ENCODE assay signal across 21 mouse cellular contexts in genomic region chr2:169383701-169384100, GRCm38 (mm10).
A peak's percentile ranks its signal among the peaks of the same experiment; 100 is the strongest.
DNase-seq lines count a peak whose midpoint lies in the region; ATAC-seq and TF ChIP-seq lines count a peak whose summit lies in the region.
"Had no signal": no experiment of that assay in that cellular context is flagged by ENCODE, and none has a peak within 500 bp of the region (broad histone marks: within the 10 kb centered on the region; RNA-seq: fewer than 3 reads in every experiment).

No protein-coding gene starts in this region.

- peaks cover 2% of the 10 kb centered on the region; the same call in 1 of the 2 replicates for H3K9me3 ChIP-seq in heart, embryonic 12.5 days (replicated peaks)
- H3K9me3 ChIP-seq in forebrain, embryonic 12.5 days, result no peaks in the 10 kb centered on the region
- H3K9me3 ChIP-seq: embryonic facial prominence, embryonic 10.5 days; hindbrain, embryonic 13.5 days; kidney, embryonic 15.5 days; lung, embryonic 15.5 days; midbrain, embryonic 12.5 days had no signal

- no peak overlapping the region for H3K27ac ChIP-seq in gastrocnemius, adult 2 months
- no peak overlapping the region for H3K27ac ChIP-seq in layer of hippocampus, adult 2 months
- no peak overlapping the region for H3K27ac ChIP-seq in testis, adult 2 months (ENCODE audit: control insufficient read depth, insufficient read depth, low read depth, low read length)
- H3K27ac ChIP-seq in heart, embryonic 12.5 days (ENCODE audit: poor library complexity, severe bottlenecking), result no peak overlapping the region
- H3K27ac ChIP-seq in forebrain, embryonic 12.5 days, result no peak overlapping the region
- H3K27ac ChIP-seq: embryonic facial prominence, embryonic 10.5 days; hindbrain, embryonic 13.5 days; kidney, embryonic 15.5 days; liver, embryonic 13.5 days; lung, embryonic 15.5 days; midbrain, embryonic 12.5 days had no signal

- no peak for ATAC-seq in heart, embryonic 12.5 days (ENCODE audit: insufficient number of reproducible peaks, low FRiP score)
- no peak for ATAC-seq in forebrain, embryonic 12.5 days (ENCODE audit: low FRiP score)
- ATAC-seq: forebrain, embryonic 16.5 days had no signal

- no peaks in the 10 kb centered on the region for H3K4me1 ChIP-seq in testis, adult 2 months (ENCODE audit: control insufficient read depth, insufficient read depth, low read length)
- no peaks in the 10 kb centered on the region for H3K4me1 ChIP-seq in heart, embryonic 12.5 days (replicated peaks)
- peaks cover 8% of the 10 kb centered on the region; the same call in 1 of the 2 replicates for H3K4me1 ChIP-seq in forebrain, embryonic 12.5 days
- H3K4me1 ChIP-seq: liver, embryonic 13.5 days; lung, embryonic 15.5 days had no signal

- intact Hi-C loops in gastrocnemius, adult 2 months (cut with DNase I), result no loop called here

- H3K4me2 ChIP-seq in heart, embryonic 12.5 days, result no peak overlapping the region
- no peak overlapping the region for H3K4me2 ChIP-seq in forebrain, embryonic 12.5 days
- H3K4me2 ChIP-seq: hindbrain, embryonic 13.5 days; kidney, embryonic 15.5 days; liver, embryonic 13.5 days; lung, embryonic 15.5 days; midbrain, embryonic 12.5 days had no signal

- no peak overlapping the region for H3K4me3 ChIP-seq in gastrocnemius, adult 2 months
- no peak overlapping the region for H3K4me3 ChIP-seq in layer of hippocampus, adult 2 months
- H3K4me3 ChIP-seq in testis, adult 2 months (ENCODE audit: control insufficient read depth, low read depth, low read length), result no peak overlapping the region
- H3K4me3 ChIP-seq in heart, embryonic 12.5 days, result no peak overlapping the region
- H3K4me3 ChIP-seq in forebrain, embryonic 12.5 days (replicated peaks), result no peak overlapping the region
- H3K4me3 ChIP-seq: embryonic facial prominence, embryonic 10.5 days; hindbrain, embryonic 13.5 days; kidney, embryonic 15.5 days; liver, embryonic 13.5 days; lung, embryonic 15.5 days; midbrain, embryonic 12.5 days had no signal

- no peak for TF ChIP-seq POLR2A in testis, adult 2 months (IDR thresholded peaks at IDR 0.05; ENCODE audit: control insufficient read depth, low read depth, low read length)

- H3K36me3 ChIP-seq in testis, adult 2 months (ENCODE audit: control insufficient read depth, insufficient read depth, low read length), result no peaks in the 10 kb centered on the region
- H3K36me3 ChIP-seq in heart, embryonic 12.5 days, result no peaks in the 10 kb centered on the region
- H3K36me3 ChIP-seq in forebrain, embryonic 12.5 days (replicated peaks), result no peaks in the 10 kb centered on the region
- H3K36me3 ChIP-seq: embryonic facial prominence, embryonic 10.5 days; hindbrain, embryonic 13.5 days; kidney, embryonic 15.5 days; liver, embryonic 13.5 days; lung, embryonic 15.5 days; midbrain, embryonic 12.5 days had no signal

- whole genome bisulfite sequencing in heart, embryonic 12.5 days, result 79% methylated on average over 3 of the region's 3 CpGs
- WGBS in forebrain, embryonic 12.5 days, result 87% methylated on average over 3 of the region's 3 CpGs

- TF ChIP-seq CTCF in gastrocnemius, adult 2 months (IDR thresholded peaks at IDR 0.05), result 0 out of 2 replicates have a peak, but pooled peaks have one; percentile 1
- 0 out of 2 replicates have a peak, but pooled peaks have one; percentile 13 for TF ChIP-seq CTCF in layer of hippocampus, adult 2 months (conservative IDR thresholded peaks at IDR 0.05)
- TF ChIP-seq CTCF in testis, adult 2 months (IDR thresholded peaks at IDR 0.05; ENCODE audit: control insufficient read depth, insufficient read depth, insufficient replicate concordance, low read depth, low read length), result peak; percentile 57; the same call in 1 of the 2 replicates

- DNase-seq in gastrocnemius, adult 2 months, result no peak
- DNase-seq in gastrocnemius, adult 8-10 months (ENCODE audit: low spot score in 2 of 2), result no peak
- no peak for DNase-seq in layer of hippocampus, adult 2 months (ENCODE audit: low spot score in 2 of 2)
- no peak for DNase-seq in layer of hippocampus, adult 8-10 months (ENCODE audit: low spot score in 2 of 2)
- no peak for DNase-seq in testis, postnatal 14 days (ENCODE audit: low spot score)
- DNase-seq: adrenal gland, postnatal 36 days; cerebellum, adult 11-12 months; cerebellum, postnatal 10 days; gastrocnemius, postnatal 25 days; heart, adult 18-20 months; heart, postnatal 36 days; liver, embryonic 13.5 days had no signal

- H3K27me3 ChIP-seq in testis, adult 2 months (ENCODE audit: control insufficient read depth, insufficient read depth, low read length), result no peaks in the 10 kb centered on the region
- H3K27me3 ChIP-seq in heart, embryonic 12.5 days (replicated peaks), result no peaks in the 10 kb centered on the region
- H3K27me3 ChIP-seq in forebrain, embryonic 12.5 days, result no peaks in the 10 kb centered on the region
- H3K27me3 ChIP-seq: hindbrain, embryonic 13.5 days; kidney, embryonic 15.5 days; liver, embryonic 13.5 days; lung, embryonic 15.5 days; midbrain, embryonic 12.5 days had no signal

- H3K9ac ChIP-seq in heart, embryonic 12.5 days, result no peak overlapping the region
- H3K9ac ChIP-seq in forebrain, embryonic 12.5 days, result no peak overlapping the region
- H3K9ac ChIP-seq: hindbrain, embryonic 13.5 days; kidney, embryonic 15.5 days; liver, embryonic 13.5 days; lung, embryonic 15.5 days; midbrain, embryonic 12.5 days had no signal

Comparison
In these comparisons a context has a peak if more than half of its experiments do, and no peak if none do; other contexts are left out.
1. CTCF ChIP-seq: peak in every context shown above with its lines; median percentile 57 in testis, adult 2 months; 13 in layer of hippocampus, adult 2 months; 1 in gastrocnemius, adult 2 months.